Mouse (Mus musculus) kidney, adult 2 months (tissue): ENCODE results near the gene Enpp4.
A peak's percentile ranks its signal among the peaks of the same experiment; 100 is the strongest.

ENCODE experiments used
- CTCF ChIP-seq: fragments of 200-500 bp; conservative IDR thresholded peaks from 2 replicates; pipeline ENCODE4 v1.5.1; 2011; ENCODE audit warnings: low read depth, mild to moderate bottlenecking, control low read depth, low read length, moderate library complexity, mixed read lengths; ENCODE audit not compliant: insufficient read depth, insufficient read length
- POLR2A ChIP-seq: fragments of 200-500 bp; IDR thresholded peaks from one replicate; pipeline ENCODE4 v1.6.1; 2011; ENCODE audit warnings: low read depth, low read length, control low read depth

GRCm38 (mm10) chr17:44105287-44106138, at the start of gene Enpp4:
- TF ChIP-seq CTCF (no peak), POLR2A (peak; percentile 42)
